Mouse (Mus musculus): ENCODE data around the gene Ntm. TPM values are rescaled to one million over a fixed set of nuclear protein-coding genes. Genes with fewer than 3 reads are reported as not detected.

Gene Ntm
- polyA plus RNA-seq, 1 experiment from 2014 or later, result 51.8 TPM

GRCm38 (mm10) chr9:29612020-29612612 lies 350.8 kb downstream of the Ntm start:
- H3K27ac ChIP-seq (ENCODE audit: poor library complexity, severe bottlenecking), result no peak overlapping the region
- H3K4me3 ChIP-seq, result no peak overlapping the region
- no peak overlapping the region for H3K9ac ChIP-seq
- H3K27me3 ChIP-seq (replicated peaks), result no peaks in the 10 kb centered on the region
- H3K4me1 ChIP-seq (replicated peaks), result peaks cover 10% of the 10 kb centered on the region
- no peak overlapping the region for H3K4me2 ChIP-seq
- H3K9me3 ChIP-seq (replicated peaks), result no peaks in the 10 kb centered on the region
- ATAC-seq (ENCODE audit: insufficient number of reproducible peaks, low FRiP score), result no peak
- 80% methylated on average over 7 of the region's 7 CpGs for WGBS
- no peaks in the 10 kb centered on the region for H3K36me3 ChIP-seq

GRCm38 (mm10) chr9:29610867-29611266 lies 352.1 kb downstream of the Ntm start:
- Histone ChIP-seq H3K4me1 (replicated peaks) (peaks cover 15% of the 10 kb centered on the region), H3K27ac (ENCODE audit: poor library complexity, severe bottlenecking) (no peak overlapping the region), H3K4me3 (no peak overlapping the region), H3K27me3 (replicated peaks) (no peaks in the 10 kb centered on the region), H3K9ac (no peak overlapping the region), H3K4me2 (no peak overlapping the region), H3K36me3 (no peaks in the 10 kb centered on the region), H3K9me3 (replicated peaks) (no peaks in the 10 kb centered on the region)
- ATAC-seq (ENCODE audit: insufficient number of reproducible peaks, low FRiP score), result no peak
- WGBS, result 76% methylated on average over 2 of the region's 2 CpGs

- H3K9ac ChIP-seq, result no peak overlapping the region
- ATAC-seq (ENCODE audit: insufficient number of reproducible peaks, low FRiP score), result no peak
- 24% methylated on average over 4 of the region's 4 CpGs for WGBS
- H3K4me2 ChIP-seq, result no peak overlapping the region
- no peaks in the 10 kb centered on the region for H3K27me3 ChIP-seq (replicated peaks)
- no peaks in the 10 kb centered on the region for H3K9me3 ChIP-seq (replicated peaks)
- H3K27ac ChIP-seq (ENCODE audit: poor library complexity, severe bottlenecking), result no peak overlapping the region
- H3K36me3 ChIP-seq, result no peaks in the 10 kb centered on the region
- 0 out of 2 replicates have a peak, but pooled peaks cover 8% of the 10 kb centered on the region for H3K4me1 ChIP-seq (replicated peaks)
- no peak overlapping the region for H3K4me3 ChIP-seq
These were observed 365.3 kb downstream of the Ntm start for GRCm38 (mm10) chr9:29597665-29598064.

- peak overlapping the region; percentile 11; the same call in 1 of the 2 replicates for H3K4me3 ChIP-seq
- no peak overlapping the region for H3K27ac ChIP-seq (ENCODE audit: poor library complexity, severe bottlenecking)
- WGBS, result 44% methylated on average over 9 of the region's 9 CpGs
- H3K9me3 ChIP-seq (replicated peaks), result no peaks in the 10 kb centered on the region
- peak overlapping the region; percentile 57 for H3K4me2 ChIP-seq
- H3K27me3 ChIP-seq (replicated peaks), result no peaks in the 10 kb centered on the region
- ATAC-seq (ENCODE audit: insufficient number of reproducible peaks, low FRiP score), result no peak
- no peaks in the 10 kb centered on the region for H3K36me3 ChIP-seq
- H3K4me1 ChIP-seq (replicated peaks), result peaks cover 15% of the 10 kb centered on the region
- H3K9ac ChIP-seq, result no peak overlapping the region
These were observed 367.6 kb downstream of the Ntm start for GRCm38 (mm10) chr9:29595321-29595720.

GRCm38 (mm10) chr9:29594537-29595294 lies 368.2 kb downstream of the Ntm start:
- no peak overlapping the region for H3K9ac ChIP-seq
- no peak overlapping the region for H3K27ac ChIP-seq (ENCODE audit: poor library complexity, severe bottlenecking)
- peak overlapping the region; percentile 57 for H3K4me2 ChIP-seq
- H3K9me3 ChIP-seq (replicated peaks), result no peaks in the 10 kb centered on the region
- H3K36me3 ChIP-seq, result no peaks in the 10 kb centered on the region
- 57% methylated on average over 21 of the region's 21 CpGs for WGBS
- no peaks in the 10 kb centered on the region for H3K27me3 ChIP-seq (replicated peaks)
- no peak for ATAC-seq (ENCODE audit: insufficient number of reproducible peaks, low FRiP score)
- H3K4me3 ChIP-seq, result peak overlapping the region; percentile 11; the same call in 1 of the 2 replicates
- H3K4me1 ChIP-seq (replicated peaks), result peaks cover 15% of the 10 kb centered on the region

- Histone ChIP-seq H3K4me3 (no peak overlapping the region), H3K9me3 (replicated peaks) (no peaks in the 10 kb centered on the region), H3K27ac (ENCODE audit: poor library complexity, severe bottlenecking) (no peak overlapping the region), H3K4me2 (no peak overlapping the region), H3K27me3 (replicated peaks) (no peaks in the 10 kb centered on the region), H3K36me3 (no peaks in the 10 kb centered on the region), H3K4me1 (replicated peaks) (peaks cover 12% of the 10 kb centered on the region), H3K9ac (no peak overlapping the region)
- ATAC-seq (ENCODE audit: insufficient number of reproducible peaks, low FRiP score), result no peak
- 75% methylated on average over 5 of the region's 5 CpGs for WGBS
These were observed 375.6 kb downstream of the Ntm start for GRCm38 (mm10) chr9:29587376-29587775.

GRCm38 (mm10) chr9:29586381-29586770 lies 376.6 kb downstream of the Ntm start:
- Histone ChIP-seq H3K27ac (ENCODE audit: poor library complexity, severe bottlenecking) (no peak overlapping the region), H3K4me1 (replicated peaks) (peaks cover 12% of the 10 kb centered on the region), H3K36me3 (no peaks in the 10 kb centered on the region), H3K4me2 (no peak overlapping the region), H3K4me3 (no peak overlapping the region), H3K27me3 (replicated peaks) (no peaks in the 10 kb centered on the region), H3K9ac (no peak overlapping the region), H3K9me3 (replicated peaks) (no peaks in the 10 kb centered on the region)
- 74% methylated on average over 10 of the region's 10 CpGs for WGBS
- ATAC-seq (ENCODE audit: insufficient number of reproducible peaks, low FRiP score), result no peak

- no peaks in the 10 kb centered on the region for H3K36me3 ChIP-seq
- H3K27ac ChIP-seq (ENCODE audit: poor library complexity, severe bottlenecking), result no peak overlapping the region
- H3K4me3 ChIP-seq, result no peak overlapping the region
- ATAC-seq (ENCODE audit: insufficient number of reproducible peaks, low FRiP score), result no peak
- peaks cover 10% of the 10 kb centered on the region for H3K4me1 ChIP-seq (replicated peaks)
- H3K4me2 ChIP-seq, result no peak overlapping the region
- 52% methylated on average over 8 of the region's 8 CpGs for WGBS
- H3K9ac ChIP-seq, result no peak overlapping the region
- no peaks in the 10 kb centered on the region for H3K27me3 ChIP-seq (replicated peaks)
- no peaks in the 10 kb centered on the region for H3K9me3 ChIP-seq (replicated peaks)
These were observed 377.1 kb downstream of the Ntm start for GRCm38 (mm10) chr9:29585746-29586380.

GRCm38 (mm10) chr9:29578226-29578625 lies 384.7 kb downstream of the Ntm start:
- H3K4me2 ChIP-seq, result no peak overlapping the region
- H3K4me1 ChIP-seq (replicated peaks), result no peaks in the 10 kb centered on the region; the same call in 1 of the 2 replicates
- no peak for ATAC-seq (ENCODE audit: insufficient number of reproducible peaks, low FRiP score)
- H3K9ac ChIP-seq, result no peak overlapping the region
- H3K4me3 ChIP-seq, result no peak overlapping the region
- 57% methylated on average over 11 of the region's 11 CpGs for WGBS
- H3K36me3 ChIP-seq, result no peaks in the 10 kb centered on the region
- H3K9me3 ChIP-seq (replicated peaks), result no peaks in the 10 kb centered on the region
- H3K27me3 ChIP-seq (replicated peaks), result no peaks in the 10 kb centered on the region
- no peak overlapping the region for H3K27ac ChIP-seq (ENCODE audit: poor library complexity, severe bottlenecking)

- H3K9me3 ChIP-seq (replicated peaks), result no peaks in the 10 kb centered on the region
- 56% methylated on average over 4 of the region's 4 CpGs for WGBS
- no peaks in the 10 kb centered on the region for H3K36me3 ChIP-seq
- no peak for ATAC-seq (ENCODE audit: insufficient number of reproducible peaks, low FRiP score)
- no peaks in the 10 kb centered on the region; the same call in 1 of the 2 replicates for H3K4me1 ChIP-seq (replicated peaks)
- no peaks in the 10 kb centered on the region for H3K27me3 ChIP-seq (replicated peaks)
- no peak overlapping the region for H3K4me3 ChIP-seq
- H3K27ac ChIP-seq (ENCODE audit: poor library complexity, severe bottlenecking), result no peak overlapping the region
- H3K4me2 ChIP-seq, result no peak overlapping the region
- no peak overlapping the region for H3K9ac ChIP-seq
These were observed 386.8 kb downstream of the Ntm start for GRCm38 (mm10) chr9:29576051-29576533.

- no peak overlapping the region for H3K9ac ChIP-seq
- H3K27me3 ChIP-seq (replicated peaks), result no peaks in the 10 kb centered on the region
- no peak for ATAC-seq (ENCODE audit: insufficient number of reproducible peaks, low FRiP score)
- H3K4me1 ChIP-seq (replicated peaks), result no peaks in the 10 kb centered on the region; the same call in 1 of the 2 replicates
- H3K4me2 ChIP-seq, result no peak overlapping the region
- H3K36me3 ChIP-seq, result no peaks in the 10 kb centered on the region
- WGBS, result 72% methylated on average over 5 of the region's 5 CpGs
- no peaks in the 10 kb centered on the region for H3K9me3 ChIP-seq (replicated peaks)
- no peak overlapping the region for H3K27ac ChIP-seq (ENCODE audit: poor library complexity, severe bottlenecking)
- H3K4me3 ChIP-seq, result no peak overlapping the region
These were observed 388.4 kb downstream of the Ntm start for GRCm38 (mm10) chr9:29574548-29574947.
